Mouse (Mus musculus) embryonic facial prominence, embryonic 11.5 days (tissue): Measurements from ENCODE around the gene 1700003E16Rik. TPM values are rescaled to one million over a fixed set of nuclear protein-coding genes. Genes with fewer than 3 reads are reported as not detected.

Source experiments
- ATAC-seq: fragments of 200-750 bp; cut with Nextera tagmentation; replicated peaks from 2 replicates; pipeline ENCODE4 v1.8.0; 2017; ENCODE audit warnings: low read depth; ENCODE audit not compliant: insufficient number of reproducible peaks, low FRiP score, low TSS enrichment
- DNase-seq: peaks from one replicate; pipeline ENCODE4 v3.0.0-alpha.2; 2015; ENCODE audit warnings: low spot score
- H3K27ac ChIP-seq: fragments of 300-500 bp; sonication (generic); replicated peaks from 2 replicates; pipeline ENCODE4 v1.5.1; 2014; ENCODE audit warnings: mild to moderate bottlenecking, low read depth, low read length, control low read depth
- H3K27me3 ChIP-seq: fragments of 300-500 bp; sonication (generic); 2 replicates; pipeline ENCODE4 v1.6.1; 2014; ENCODE audit warnings: mild to moderate bottlenecking, low read length, moderate library complexity, mixed read lengths; ENCODE audit not compliant: control insufficient read depth, insufficient read depth
- H3K36me3 ChIP-seq: fragments of 300-500 bp; sonication (generic); replicated peaks from 2 replicates; pipeline ENCODE4 v1.6.1; 2014; ENCODE audit warnings: low read depth, mild to moderate bottlenecking, low read length, moderate library complexity, mixed read lengths; ENCODE audit not compliant: control insufficient read depth, insufficient read depth
- H3K4me1 ChIP-seq: fragments of 300-500 bp; sonication (generic); 2 replicates; pipeline ENCODE4 v1.6.1; 2014; ENCODE audit warnings: low read length, mixed read lengths; ENCODE audit not compliant: control insufficient read depth, insufficient read depth
- H3K4me2 ChIP-seq: fragments of 300-500 bp; sonication (generic); 2 replicates; pipeline ENCODE4 v1.6.1; 2014; ENCODE audit warnings: low read depth, mild to moderate bottlenecking, control low read depth, low read length, moderate library complexity
- H3K4me3 ChIP-seq: fragments of 300-500 bp; sonication (generic); 2 replicates; pipeline ENCODE4 v1.5.1; 2014; ENCODE audit warnings: low read depth, low read length, control low read depth
- H3K9ac ChIP-seq: fragments of 300-500 bp; sonication (generic); replicated peaks from 2 replicates; pipeline ENCODE4 v1.6.1; 2014; ENCODE audit warnings: mild to moderate bottlenecking, control low read depth, low read length
- H3K9me3 ChIP-seq: fragments of 300-500 bp; sonication (generic); replicated peaks from 2 replicates; pipeline ENCODE4 v1.6.1; 2016; ENCODE audit warnings: mild to moderate bottlenecking, low read length, inconsistent platforms, mixed read lengths; ENCODE audit not compliant: control insufficient read depth
- WGBS: fragments of 180-500 bp; shearing (Covaris S2); extraction: QIAGEN DNeasy Blood & Tissue Kit; methylation state at CpG from one replicate; pipeline ENCODE4 v1.1.7; 2014; 5-methylcytosine and 5-hydroxymethylcytosine counted together
- polyA plus RNA-seq: library from polyadenylated mRNA; unstranded; fragments of >200 nt; fragmentation: Nextera tagmentation; extraction: Ambion mirVana; gene quantifications from 2 replicates; pipeline ENCODE4 v1.2.1, GENCODE M21; 2014

1700003E16Rik gene
- polyA plus RNA-seq, 1 experiment from 2014 or later = 0.97 TPM

DNA sequence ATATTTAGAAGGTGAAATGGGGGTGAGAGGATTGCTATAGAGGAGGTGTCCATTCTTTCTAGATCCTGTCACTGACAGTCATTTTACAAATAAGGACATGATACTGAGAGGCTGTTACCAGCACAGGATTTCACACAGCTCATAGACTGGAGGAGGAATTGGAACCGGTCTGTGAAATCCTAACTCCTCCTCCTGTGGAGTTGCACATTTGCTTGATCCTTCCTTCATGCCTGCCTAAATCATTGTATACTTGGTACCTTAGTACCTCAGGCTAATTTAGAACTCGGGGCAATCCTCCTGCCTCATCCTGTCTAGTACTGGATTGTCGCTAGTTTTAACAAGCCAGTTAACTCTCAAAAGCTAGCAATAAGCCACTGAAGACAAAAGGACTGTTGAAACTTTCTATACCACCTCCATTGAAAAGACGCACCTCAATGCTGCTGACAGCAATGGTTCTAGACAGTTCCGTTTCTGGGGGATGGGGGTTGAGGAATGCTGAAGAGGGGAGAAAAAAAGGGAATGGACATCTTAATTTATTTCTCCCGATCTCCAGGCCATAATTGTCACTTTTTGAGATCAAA lies 8.9 kb downstream of the 1700003E16Rik start:
- Histone ChIP-seq H3K4me3 (peak overlapping the region; percentile 85), H3K9ac (peak overlapping the region; percentile 87), H3K9me3 (no peaks in the 10 kb centered on the region), H3K4me2 (peak overlapping the region; percentile 72), H3K27ac (no peak overlapping the region), H3K27me3 (peaks cover 18% of the 10 kb centered on the region), H3K4me1 (no peaks in the 10 kb centered on the region), H3K36me3 (no peaks in the 10 kb centered on the region)
- DNase-seq (no peak), ATAC-seq (no peak)
- WGBS = 6% methylated on average over 6 of the region's 6 CpGs

DNA sequence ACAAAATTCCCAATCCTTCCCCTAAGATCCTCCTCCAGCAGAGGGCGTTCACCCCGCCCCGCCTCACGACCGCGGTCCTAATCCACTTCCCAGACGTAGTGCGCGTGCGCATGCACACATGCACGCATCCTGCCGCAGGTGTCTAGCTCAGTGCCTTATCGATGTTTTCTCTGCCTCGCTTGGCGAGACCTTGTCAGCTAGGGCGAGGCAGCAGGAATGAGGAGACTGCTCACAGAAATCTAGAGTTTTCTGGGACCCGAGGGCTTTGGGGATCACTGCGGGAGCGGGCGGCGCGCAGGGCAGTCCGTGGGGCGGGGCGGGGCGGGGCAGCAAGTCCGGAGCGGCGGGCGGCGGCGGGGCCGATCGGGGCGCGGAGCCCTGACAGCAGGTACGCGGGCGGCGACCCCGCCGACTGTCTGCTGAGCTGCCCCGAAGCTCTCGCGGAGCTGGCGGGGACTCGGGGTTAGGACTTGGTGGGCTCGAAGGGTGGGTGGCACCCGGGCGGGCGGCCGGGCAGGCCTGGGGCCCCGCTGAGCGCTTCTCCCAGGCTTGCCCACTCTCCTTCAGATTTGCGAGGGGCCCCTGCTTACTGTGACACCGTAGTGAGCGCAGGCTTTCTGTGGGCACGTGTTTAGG lies 9.5 kb downstream of the 1700003E16Rik start, which contains the start of gene Dctn1:
Gene Dctn1 (plus strand): TSS at position 314 of the 636 bp plus-strand sequence.
- 0 out of 2 replicates have a peak within 1 kb of the TSS, but pooled peaks have one; percentile 38 for H3K27ac ChIP-seq
- ATAC-seq (peak; percentile 71), DNase-seq (peak; percentile 96)
- WGBS = 0% methylated on average over 53 of the region's 58 CpGs
- peaks cover 16% of the 10 kb centered on the region for H3K27me3 ChIP-seq
- H3K9ac ChIP-seq = peak within 1 kb of the TSS; percentile 87
- no peaks in the 10 kb centered on the region for H3K36me3 ChIP-seq
- H3K9me3 ChIP-seq = no peaks in the 10 kb centered on the region
- peak within 1 kb of the TSS; percentile 85 for H3K4me3 ChIP-seq
- peak within 1 kb of the TSS; percentile 72 for H3K4me2 ChIP-seq
- no peaks in the 10 kb centered on the region for H3K4me1 ChIP-seq

DNA sequence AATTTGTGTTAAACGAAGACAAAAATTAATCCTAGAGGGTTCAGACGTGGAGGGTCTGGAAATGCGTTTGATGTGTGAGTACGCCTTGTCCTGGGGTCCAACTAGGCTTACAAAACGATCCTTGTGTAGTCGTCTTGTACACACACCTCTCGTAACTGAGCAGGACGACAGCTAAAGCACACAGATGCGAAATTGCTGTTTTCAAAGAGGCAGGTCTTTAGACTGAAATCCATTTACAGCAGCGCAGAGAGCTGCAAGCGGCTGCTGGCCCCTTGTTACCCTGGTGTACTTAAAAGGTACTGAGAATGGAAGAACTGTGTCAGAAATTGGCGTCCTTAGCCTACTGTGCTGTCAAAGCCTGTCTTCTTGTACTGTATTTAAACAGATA lies 10.0 kb downstream of the 1700003E16Rik start:
- DNase-seq (peak; percentile 26), ATAC-seq (no peak)
- Histone ChIP-seq H3K4me2 (peak overlapping the region; percentile 72), H3K4me1 (no peaks in the 10 kb centered on the region), H3K9me3 (no peaks in the 10 kb centered on the region), H3K4me3 (peak overlapping the region; percentile 85), H3K9ac (peak overlapping the region; percentile 87), H3K27ac (no peak overlapping the region), H3K36me3 (no peaks in the 10 kb centered on the region), H3K27me3 (peaks cover 11% of the 10 kb centered on the region)
- under 1% methylated on average over 12 of the region's 12 CpGs for WGBS

DNA sequence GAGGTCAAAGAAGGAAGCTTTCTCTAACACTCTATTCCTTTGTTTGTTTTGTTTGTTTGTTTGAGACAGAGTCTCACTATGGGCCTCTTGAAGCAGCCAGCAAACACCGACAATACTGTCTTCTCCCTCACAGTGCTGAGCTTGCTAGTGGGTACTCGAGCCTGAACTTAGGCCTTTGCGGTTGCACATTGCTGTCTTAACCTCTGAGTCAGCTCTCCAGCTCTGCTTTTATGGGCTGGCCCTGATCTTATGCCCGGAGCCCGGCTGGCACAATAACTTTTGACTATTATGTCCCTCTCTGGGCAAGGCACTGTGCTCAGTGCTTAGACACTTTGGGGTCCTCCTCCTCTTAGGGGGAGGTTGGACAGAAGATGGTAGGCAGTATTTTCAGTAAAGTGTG lies 13.7 kb downstream of the 1700003E16Rik start:
- Histone ChIP-seq H3K4me1 (no peaks in the 10 kb centered on the region), H3K4me2 (no peak overlapping the region), H3K9me3 (no peaks in the 10 kb centered on the region), H3K4me3 (no peak overlapping the region), H3K27me3 (no peaks in the 10 kb centered on the region), H3K27ac (no peak overlapping the region), H3K36me3 (no peaks in the 10 kb centered on the region), H3K9ac (no peak overlapping the region)
- 84% methylated on average over 5 of the region's 5 CpGs for WGBS
- ATAC-seq (no peak), DNase-seq (no peak)

DNA sequence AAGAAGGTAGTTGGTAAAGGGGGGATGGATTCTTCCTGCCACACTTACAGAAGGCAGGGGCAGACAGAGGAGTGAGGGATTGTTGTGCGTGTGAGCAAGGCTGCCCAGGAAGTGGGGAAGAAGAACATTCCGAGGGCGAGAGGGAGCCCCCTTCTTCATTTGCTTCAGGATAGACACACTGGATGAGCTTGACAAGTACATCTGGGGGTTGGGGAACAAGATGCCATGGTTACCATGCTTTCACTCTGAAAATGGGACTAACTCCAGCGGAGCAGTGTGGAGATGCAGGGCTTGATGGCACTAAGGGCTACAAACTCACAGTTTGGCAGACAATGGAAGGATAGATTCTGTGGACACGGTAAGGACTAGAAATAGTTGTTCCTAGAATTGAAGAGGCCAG lies 14.9 kb downstream of the 1700003E16Rik start:
- Histone ChIP-seq H3K4me2 (no peak overlapping the region), H3K4me1 (no peaks in the 10 kb centered on the region), H3K27me3 (no peaks in the 10 kb centered on the region), H3K9ac (no peak overlapping the region; the same call in 1 of the 2 replicates), H3K27ac (no peak overlapping the region), H3K9me3 (no peaks in the 10 kb centered on the region), H3K36me3 (no peaks in the 10 kb centered on the region), H3K4me3 (no peak overlapping the region)
- no peak for ATAC-seq
- no peak for DNase-seq
- WGBS = 79% methylated on average over 5 of the region's 5 CpGs

DNA sequence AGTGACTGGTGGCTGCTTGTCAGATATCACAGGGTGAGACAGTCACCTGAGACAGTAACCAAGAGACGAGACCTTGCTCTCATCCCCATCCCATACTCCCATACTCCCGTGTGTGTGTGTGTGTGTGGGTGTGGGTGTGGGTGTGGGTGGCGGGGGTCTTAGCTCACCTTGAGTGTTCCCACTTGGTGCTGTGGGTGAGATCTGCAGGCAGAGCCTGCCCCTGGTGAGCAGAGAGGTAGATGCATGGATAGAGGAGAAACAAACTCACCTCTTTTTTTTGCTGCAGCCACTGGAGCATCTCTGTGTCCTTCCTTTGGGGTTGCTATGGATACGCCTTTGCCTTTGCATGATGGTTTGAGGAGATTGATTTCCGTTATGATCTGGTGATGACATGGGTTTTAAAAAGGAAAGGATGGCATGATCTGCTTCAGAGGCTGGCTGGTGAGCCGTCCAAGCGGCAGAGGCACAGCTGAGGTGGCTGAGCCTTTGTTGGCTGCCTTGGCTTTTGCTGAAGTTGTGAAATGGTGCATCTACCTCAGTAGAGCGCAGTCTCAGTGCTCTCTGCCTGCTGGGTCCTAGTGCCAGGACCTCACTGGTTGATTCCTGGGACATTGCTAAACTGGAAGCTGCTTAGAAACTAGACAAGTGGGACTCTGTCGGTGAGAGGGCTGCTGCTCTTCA lies 16.2 kb downstream of the 1700003E16Rik start:
- Histone ChIP-seq H3K9ac (no peak overlapping the region), H3K4me1 (no peaks in the 10 kb centered on the region), H3K27ac (no peak overlapping the region), H3K36me3 (no peaks in the 10 kb centered on the region), H3K9me3 (no peaks in the 10 kb centered on the region), H3K4me2 (no peak overlapping the region), H3K4me3 (no peak overlapping the region), H3K27me3 (no peaks in the 10 kb centered on the region)
- ATAC-seq (no peak), DNase-seq (no peak)
- WGBS = 67% methylated on average over 9 of the region's 9 CpGs

DNA sequence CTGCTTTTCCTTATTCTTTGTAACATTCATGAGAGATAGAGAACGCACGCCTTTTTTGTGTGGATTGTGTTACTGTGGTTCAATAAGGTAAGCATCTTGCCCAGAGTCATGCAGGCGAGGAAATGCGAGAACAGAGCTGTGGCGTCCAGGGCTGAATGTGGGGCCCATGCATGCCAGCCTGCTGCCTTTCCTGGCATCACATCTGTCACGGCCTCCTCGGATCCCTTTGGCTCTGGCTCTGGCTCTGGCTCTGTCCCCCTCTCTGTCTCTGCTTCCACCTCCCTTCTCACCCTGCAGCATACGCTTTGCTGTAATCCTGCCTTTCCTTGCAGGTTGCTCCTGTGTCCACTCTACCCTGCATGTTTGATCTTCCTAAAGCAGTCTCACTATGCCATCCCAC lies 19.8 kb downstream of the 1700003E16Rik start:
- Histone ChIP-seq H3K9me3 (no peaks in the 10 kb centered on the region), H3K4me2 (no peak overlapping the region), H3K36me3 (no peaks in the 10 kb centered on the region), H3K27me3 (no peaks in the 10 kb centered on the region), H3K4me3 (no peak overlapping the region), H3K27ac (no peak overlapping the region), H3K9ac (no peak overlapping the region), H3K4me1 (no peaks in the 10 kb centered on the region; the same call in 1 of the 2 replicates)
- ATAC-seq = no peak
- DNase-seq = no peak
- 88% methylated on average over 8 of the region's 8 CpGs for WGBS
